Mouse (Mus musculus): ENCODE data around the gene Spry1. TPM values are rescaled to one million over a fixed set of nuclear protein-coding genes. Genes with fewer than 3 reads are reported as not detected.

The Spry1 gene
- polyA plus RNA-seq, 1 experiment, result 47.3 TPM

GRCm38 (mm10) chr3:37648244-37648643 lies 8.5 kb downstream of the Spry1 start:
- 61% methylated on average over 13 of the region's 13 CpGs for WGBS
- no peak overlapping the region for H3K27ac ChIP-seq (ENCODE audit: insufficient read depth, low read depth, low read length)
- H3K27me3 ChIP-seq (replicated peaks; ENCODE audit: control insufficient read depth, insufficient read depth, low read length), result no peaks in the 10 kb centered on the region
- TF ChIP-seq CTCF (conservative IDR thresholded peaks at IDR 0.05; ENCODE audit: insufficient read depth, insufficient read length, low read depth, low read length) (no peak), POLR2A (IDR thresholded peaks at IDR 0.05; ENCODE audit: low read depth, low read length) (no peak)
- H3K36me3 ChIP-seq (ENCODE audit: control insufficient read depth, insufficient read depth, low read length), result peaks cover 1% of the 10 kb centered on the region; the same call in 1 of the 2 replicates
- H3K4me1 ChIP-seq (ENCODE audit: control insufficient read depth, insufficient read depth, low read length), result 0 out of 2 replicates have a peak, but pooled peaks cover 2% of the 10 kb centered on the region
- DNase-seq, result no peak
- H3K4me3 ChIP-seq (ENCODE audit: insufficient read depth, low read depth, low read length), result no peak overlapping the region

DNA sequence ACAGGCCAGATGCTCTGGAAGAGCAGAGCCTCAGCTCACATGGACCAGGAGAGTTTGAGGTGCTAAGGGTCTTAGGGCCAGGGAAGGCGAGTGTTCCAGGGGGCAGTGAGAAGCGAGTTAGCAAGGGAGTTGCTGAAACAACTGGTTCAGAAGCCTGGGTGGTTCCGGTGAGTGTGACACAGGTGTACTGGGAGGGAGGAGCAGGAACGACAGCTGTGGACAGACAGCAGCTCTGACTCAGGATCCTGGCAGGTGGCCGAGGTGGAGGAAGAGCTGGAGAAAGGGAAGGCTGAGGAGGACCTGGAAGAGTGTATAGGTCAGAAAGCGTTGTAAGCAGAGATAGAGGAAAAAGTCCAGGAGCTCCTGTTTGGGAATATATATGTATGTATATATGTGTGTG lies 9.5 kb downstream of the Spry1 start:
- 87% methylated on average over 6 of the region's 6 CpGs for WGBS
- Histone ChIP-seq H3K4me3 (ENCODE audit: insufficient read depth, low read depth, low read length) (no peak overlapping the region), H3K4me1 (ENCODE audit: control insufficient read depth, insufficient read depth, low read length) (peaks cover 11% of the 10 kb centered on the region), H3K36me3 (ENCODE audit: control insufficient read depth, insufficient read depth, low read length) (no peaks in the 10 kb centered on the region; the same call in 1 of the 2 replicates), H3K27ac (ENCODE audit: insufficient read depth, low read depth, low read length) (no peak overlapping the region), H3K27me3 (replicated peaks; ENCODE audit: control insufficient read depth, insufficient read depth, low read length) (no peaks in the 10 kb centered on the region)
- TF ChIP-seq CTCF (conservative IDR thresholded peaks at IDR 0.05; ENCODE audit: insufficient read depth, insufficient read length, low read depth, low read length), result no peak
- no peak for TF ChIP-seq POLR2A (IDR thresholded peaks at IDR 0.05; ENCODE audit: low read depth, low read length)
- DNase-seq, result no peak

- Histone ChIP-seq H3K36me3 (ENCODE audit: control insufficient read depth, insufficient read depth, low read length) (no peaks in the 10 kb centered on the region), H3K27me3 (replicated peaks; ENCODE audit: control insufficient read depth, insufficient read depth, low read length) (no peaks in the 10 kb centered on the region), H3K4me1 (ENCODE audit: control insufficient read depth, insufficient read depth, low read length) (peaks cover 13% of the 10 kb centered on the region), H3K4me3 (ENCODE audit: insufficient read depth, low read depth, low read length) (no peak overlapping the region), H3K27ac (ENCODE audit: insufficient read depth, low read depth, low read length) (no peak overlapping the region)
- TF ChIP-seq POLR2A (IDR thresholded peaks at IDR 0.05; ENCODE audit: low read depth, low read length) (no peak), CTCF (conservative IDR thresholded peaks at IDR 0.05; ENCODE audit: insufficient read depth, insufficient read length, low read depth, low read length) (no peak)
- DNase-seq, result peak; percentile 56
- 35% methylated on average over 9 of the region's 9 CpGs for WGBS
Observed at GRCm38 (mm10) chr3:37652537-37652936, 12.8 kb downstream of the Spry1 start.

- H3K27me3 ChIP-seq (replicated peaks; ENCODE audit: control insufficient read depth, insufficient read depth, low read length), result no peaks in the 10 kb centered on the region
- H3K4me1 ChIP-seq (ENCODE audit: control insufficient read depth, insufficient read depth, low read length), result peaks cover 13% of the 10 kb centered on the region
- H3K4me3 ChIP-seq (ENCODE audit: insufficient read depth, low read depth, low read length), result peak overlapping the region; percentile 10
- H3K36me3 ChIP-seq (ENCODE audit: control insufficient read depth, insufficient read depth, low read length), result no peaks in the 10 kb centered on the region
- 15% methylated on average over 16 of the region's 16 CpGs for WGBS
- peak; percentile 62 for DNase-seq
- peak overlapping the region; percentile 57; the same call in 1 of the 2 replicates for H3K27ac ChIP-seq (ENCODE audit: insufficient read depth, low read depth, low read length)
- TF ChIP-seq CTCF (conservative IDR thresholded peaks at IDR 0.05; ENCODE audit: insufficient read depth, insufficient read length, low read depth, low read length) (no peak), POLR2A (IDR thresholded peaks at IDR 0.05; ENCODE audit: low read depth, low read length) (no peak)
Observed at GRCm38 (mm10) chr3:37653935-37654729, 14.4 kb downstream of the Spry1 start.

- Histone ChIP-seq H3K4me3 (ENCODE audit: insufficient read depth, low read depth, low read length) (no peak overlapping the region), H3K4me1 (ENCODE audit: control insufficient read depth, insufficient read depth, low read length) (peaks cover 13% of the 10 kb centered on the region), H3K27ac (ENCODE audit: insufficient read depth, low read depth, low read length) (no peak overlapping the region), H3K36me3 (ENCODE audit: control insufficient read depth, insufficient read depth, low read length) (no peaks in the 10 kb centered on the region), H3K27me3 (replicated peaks; ENCODE audit: control insufficient read depth, insufficient read depth, low read length) (no peaks in the 10 kb centered on the region)
- no peak for DNase-seq
- no peak for TF ChIP-seq POLR2A (IDR thresholded peaks at IDR 0.05; ENCODE audit: low read depth, low read length)
- TF ChIP-seq CTCF (conservative IDR thresholded peaks at IDR 0.05; ENCODE audit: insufficient read depth, insufficient read length, low read depth, low read length), result no peak
- 85% methylated on average over 6 of the region's 6 CpGs for WGBS
Observed at GRCm38 (mm10) chr3:37654787-37655186, 15.0 kb downstream of the Spry1 start.

GRCm38 (mm10) chr3:37655933-37656633 lies 16.3 kb downstream of the Spry1 start:
- Histone ChIP-seq H3K4me3 (ENCODE audit: insufficient read depth, low read depth, low read length) (no peak overlapping the region), H3K27me3 (replicated peaks; ENCODE audit: control insufficient read depth, insufficient read depth, low read length) (no peaks in the 10 kb centered on the region), H3K36me3 (ENCODE audit: control insufficient read depth, insufficient read depth, low read length) (no peaks in the 10 kb centered on the region), H3K27ac (ENCODE audit: insufficient read depth, low read depth, low read length) (no peak overlapping the region), H3K4me1 (ENCODE audit: control insufficient read depth, insufficient read depth, low read length) (peaks cover 13% of the 10 kb centered on the region)
- WGBS, result 44% methylated on average over 20 of the region's 20 CpGs
- DNase-seq, result no peak
- TF ChIP-seq CTCF (conservative IDR thresholded peaks at IDR 0.05; ENCODE audit: insufficient read depth, insufficient read length, low read depth, low read length), result no peak
- no peak for TF ChIP-seq POLR2A (IDR thresholded peaks at IDR 0.05; ENCODE audit: low read depth, low read length)

- WGBS, result 33% methylated on average over 8 of the region's 8 CpGs
- H3K27me3 ChIP-seq (replicated peaks; ENCODE audit: control insufficient read depth, insufficient read depth, low read length), result no peaks in the 10 kb centered on the region
- no peak for TF ChIP-seq CTCF (conservative IDR thresholded peaks at IDR 0.05; ENCODE audit: insufficient read depth, insufficient read length, low read depth, low read length)
- TF ChIP-seq POLR2A (IDR thresholded peaks at IDR 0.05; ENCODE audit: low read depth, low read length), result no peak
- no peaks in the 10 kb centered on the region for H3K36me3 ChIP-seq (ENCODE audit: control insufficient read depth, insufficient read depth, low read length)
- DNase-seq, result no peak
- H3K4me3 ChIP-seq (ENCODE audit: insufficient read depth, low read depth, low read length), result no peak overlapping the region
- peaks cover 13% of the 10 kb centered on the region for H3K4me1 ChIP-seq (ENCODE audit: control insufficient read depth, insufficient read depth, low read length)
- H3K27ac ChIP-seq (ENCODE audit: insufficient read depth, low read depth, low read length), result no peak overlapping the region
Observed at GRCm38 (mm10) chr3:37657009-37657408, 17.3 kb downstream of the Spry1 start.
